Mouse (Mus musculus) C2C12 (cell line): ENCODE measurements at regions not wholly inside any gene's neighbourhood (a gene's known extent, or its start where the extent isn't known, plus 50 kb on each side); places are given as distances from the start of the nearest gene placed in this dataset.

Experiments
- H3K27me3 ChIP-seq: one replicate; pipeline ENCODE4 v1.6.1; 2011; ENCODE audit not compliant: control insufficient read depth, insufficient read depth, insufficient read length
- H3K36me3 ChIP-seq: one replicate; pipeline ENCODE4 v1.6.1; 2011; ENCODE audit not compliant: control insufficient read depth, insufficient read depth
- H3K4me3 ChIP-seq: one replicate; pipeline ENCODE4 v1.5.1; 2011; ENCODE audit warnings: mild to moderate bottlenecking, control low read depth; ENCODE audit not compliant: poor library complexity, insufficient read depth, severe bottlenecking
- H3K79me2 ChIP-seq: one replicate; pipeline ENCODE4 v1.6.1; 2011; ENCODE audit not compliant: control insufficient read depth, insufficient read depth
- H3K79me3 ChIP-seq: one replicate; pipeline ENCODE4 v1.6.1; 2011; ENCODE audit warnings: low read depth, control low read depth
- H3ac ChIP-seq: one replicate; pipeline ENCODE3; 2011; ENCODE audit warnings: low read depth; ENCODE audit not compliant: control insufficient read depth, insufficient read length
- CEBPB ChIP-seq: IDR thresholded peaks from one replicate; pipeline ENCODE4 v1.6.1; 2011; ENCODE audit warnings: low read depth, mild to moderate bottlenecking, control low read depth, moderate library complexity
- CTCF ChIP-seq: IDR thresholded peaks from one replicate; pipeline ENCODE4 v1.5.1; 2011; ENCODE audit not compliant: control insufficient read depth, insufficient read depth, insufficient read length
- FOSL1 ChIP-seq: IDR thresholded peaks from one replicate; pipeline ENCODE4 v1.8.0; 2011; ENCODE audit warnings: mild to moderate bottlenecking, low read length; ENCODE audit not compliant: poor library complexity, insufficient read depth, severe bottlenecking
- MAX ChIP-seq: IDR thresholded peaks from one replicate; pipeline ENCODE4 v1.6.1; 2011; ENCODE audit warnings: mild to moderate bottlenecking, control low read depth
- MYOD1 ChIP-seq: IDR thresholded peaks from one replicate; pipeline ENCODE4 v1.6.1; 2011; ENCODE audit warnings: low read depth; ENCODE audit not compliant: control insufficient read depth, insufficient read length
- MYOG ChIP-seq: IDR thresholded peaks from one replicate; pipeline ENCODE4 v1.6.1; 2011; ENCODE audit not compliant: control insufficient read depth, insufficient read length; ENCODE audit errors: extremely low read depth
- USF1 ChIP-seq: IDR thresholded peaks from one replicate; pipeline ENCODE4 v1.6.1; 2011; ENCODE audit warnings: low read depth, mild to moderate bottlenecking, control low read depth, moderate library complexity

GRCm38 (mm10) chr7:78123386-78123785 is 614.4 kb downstream of the Ntrk3 start:
- Histone ChIP-seq H3K79me3 (no peaks in the 10 kb centered on the region), H3K4me3 (no peak overlapping the region), H3K27me3 (no peaks in the 10 kb centered on the region), H3K36me3 (no peaks in the 10 kb centered on the region), H3K79me2 (no peaks in the 10 kb centered on the region), H3ac (no peak overlapping the region)
- TF ChIP-seq MYOD1 (no peak), CTCF (no peak), CEBPB (no peak), FOSL1 (no peak), USF1 (no peak), MAX (no peak), MYOG (no peak)

- TF ChIP-seq MYOG (no peak), USF1 (no peak), CEBPB (no peak), MAX (no peak), CTCF (no peak), MYOD1 (no peak), FOSL1 (no peak)
- Histone ChIP-seq H3ac (no peak overlapping the region), H3K79me3 (no peaks in the 10 kb centered on the region), H3K79me2 (no peaks in the 10 kb centered on the region), H3K27me3 (no peaks in the 10 kb centered on the region), H3K36me3 (no peaks in the 10 kb centered on the region), H3K4me3 (no peak overlapping the region)
These were observed 616.7 kb downstream of the Ntrk3 start for GRCm38 (mm10) chr7:78121151-78121486.

GRCm38 (mm10) chr7:78120462-78121150 is 617.2 kb downstream of the Ntrk3 start:
- no peaks in the 10 kb centered on the region for H3K36me3 ChIP-seq
- no peaks in the 10 kb centered on the region for H3K27me3 ChIP-seq
- no peak overlapping the region for H3ac ChIP-seq
- no peaks in the 10 kb centered on the region for H3K79me2 ChIP-seq
- TF ChIP-seq MYOG (no peak), MAX (no peak), CEBPB (no peak), CTCF (no peak), USF1 (no peak), MYOD1 (no peak), FOSL1 (no peak)
- no peaks in the 10 kb centered on the region for H3K79me3 ChIP-seq
- no peak overlapping the region for H3K4me3 ChIP-seq

- H3K27me3 ChIP-seq = no peaks in the 10 kb centered on the region
- H3ac ChIP-seq = no peak overlapping the region
These were observed 618.0 kb downstream of the Ntrk3 start for GRCm38 (mm10) chr7:78119809-78120208.

GRCm38 (mm10) chr7:78111291-78111690 is 626.5 kb downstream of the Ntrk3 start:
- Histone ChIP-seq H3K79me3 (no peaks in the 10 kb centered on the region), H3K4me3 (no peak overlapping the region), H3ac (no peak overlapping the region), H3K79me2 (no peaks in the 10 kb centered on the region), H3K27me3 (no peaks in the 10 kb centered on the region), H3K36me3 (no peaks in the 10 kb centered on the region)
- TF ChIP-seq MYOG (no peak), USF1 (no peak), MYOD1 (no peak), CTCF (no peak), CEBPB (no peak), MAX (no peak), FOSL1 (no peak)

More at GRCm38 (mm10) chr7:78119809-78120208, 618.0 kb downstream of the Ntrk3 start:
- Histone ChIP-seq H3K79me2 (no peaks in the 10 kb centered on the region), H3K4me3 (no peak overlapping the region), H3K36me3 (no peaks in the 10 kb centered on the region), H3K79me3 (no peaks in the 10 kb centered on the region)
- TF ChIP-seq MYOG (no peak), FOSL1 (no peak), CTCF (no peak), MAX (no peak), CEBPB (no peak), USF1 (no peak), MYOD1 (no peak)

- Histone ChIP-seq H3K27me3 (no peaks in the 10 kb centered on the region), H3K79me3 (no peaks in the 10 kb centered on the region), H3K36me3 (no peaks in the 10 kb centered on the region), H3K4me3 (no peak overlapping the region), H3K79me2 (no peaks in the 10 kb centered on the region), H3ac (no peak overlapping the region)
- TF ChIP-seq USF1 (no peak), MAX (no peak), FOSL1 (no peak)
These were observed 634.1 kb downstream of the Ntrk3 start for GRCm38 (mm10) chr7:78103536-78104279.
